Mouse (Mus musculus) CH12.LX (cell line): ENCODE results near the gene Gm10799. TPM values are rescaled to one million over a fixed set of nuclear protein-coding genes. Genes with fewer than 3 reads are reported as not detected.

Source experiments
- DNase-seq: peaks from one replicate; pipeline ENCODE4 v3.0.0-alpha.2; 2013; ENCODE audit errors: extremely low read depth
- H3K27ac ChIP-seq: 2 replicates; pipeline ENCODE4 v1.5.1; 2012; ENCODE audit warnings: low read depth, mild to moderate bottlenecking, control low read depth, moderate library complexity; ENCODE audit not compliant: insufficient read depth
- H3K27me3 ChIP-seq: replicated peaks from 2 replicates; pipeline ENCODE3; 2012; ENCODE audit warnings: inconsistent platforms
- H3K36me3 ChIP-seq, 2 experiments: replicated peaks in 1 of 2; 2 replicates each; pipeline versions ENCODE3 to v1.6.1; 2012; ENCODE audit warnings: inconsistent platforms in 1 of 2, low read length in 1 of 2, mild to moderate bottlenecking in 1 of 2, mixed read lengths in 1 of 2, moderate library complexity in 1 of 2; ENCODE audit not compliant: control insufficient read depth in 1 of 2, insufficient read depth in 1 of 2
- H3K4me1 ChIP-seq, 2 experiments: 2 replicates each; pipeline ENCODE4 v1.6.1; 2012; ENCODE audit warnings: inconsistent platforms in 1 of 2, moderate library complexity in 1 of 2; ENCODE audit not compliant: insufficient read depth in 2 of 2, control insufficient read depth in 1 of 2
- H3K4me2 ChIP-seq: 2 replicates; pipeline ENCODE4 v1.6.1; 2012; ENCODE audit warnings: low read depth, mild to moderate bottlenecking, control low read depth; ENCODE audit not compliant: poor library complexity, insufficient read depth, severe bottlenecking
- H3K4me3 ChIP-seq, 3 experiments: fragments of 150-350 bp in 1 of 3; sonication (generic) in 1 of 3; replicated peaks in 1 of 3; 2 replicates each; pipeline versions ENCODE3 to v1.5.1; 2011 to 2012; ENCODE audit warnings: low read depth in 2 of 3, low read length in 2 of 3, mild to moderate bottlenecking in 2 of 3, moderate library complexity in 2 of 3, control low read depth in 1 of 3, improper control_type of control experiment in 1 of 3, inconsistent platforms in 1 of 3, mixed read lengths in 1 of 3; ENCODE audit not compliant: poor library complexity in 1 of 3
- H3K79me2 ChIP-seq: replicated peaks from 2 replicates; pipeline ENCODE4 v1.6.1; 2012; ENCODE audit warnings: mild to moderate bottlenecking, moderate library complexity; ENCODE audit not compliant: control insufficient read depth, poor library complexity, insufficient read depth, severe bottlenecking; ENCODE audit errors: extremely low read depth
- H3K9ac ChIP-seq: 2 replicates; pipeline ENCODE4 v1.6.1; 2012; ENCODE audit warnings: low read depth, mild to moderate bottlenecking, control low read depth, moderate library complexity; ENCODE audit not compliant: insufficient read depth
- H3K9me3 ChIP-seq: replicated peaks from 2 replicates; pipeline ENCODE3; 2012; ENCODE audit warnings: low read length, inconsistent platforms, mixed read lengths
- BHLHE40 ChIP-seq: IDR thresholded peaks from 2 replicates; pipeline ENCODE4 v1.6.1; 2011; ENCODE audit warnings: mild to moderate bottlenecking, low read depth, low read length, improper control_type of control experiment
- CHD1 ChIP-seq: IDR thresholded peaks from 2 replicates; pipeline ENCODE4 v1.6.1; 2012; ENCODE audit warnings: low read depth, low read length, improper control_type of control experiment, inconsistent platforms
- E2F4 ChIP-seq: IDR thresholded peaks from 2 replicates; pipeline ENCODE4 v1.6.1; 2011; ENCODE audit warnings: low read depth, low read length, improper control_type of control experiment; ENCODE audit not compliant: insufficient replicate concordance
- ELF1 ChIP-seq: IDR thresholded peaks from 2 replicates; pipeline ENCODE4 v1.6.1; 2014; ENCODE audit warnings: low read depth, mild to moderate bottlenecking, inconsistent platforms, low read length, improper control_type of control experiment
- EP300 ChIP-seq: IDR thresholded peaks from 2 replicates; pipeline ENCODE4 v1.6.1; 2011; ENCODE audit warnings: low read length, improper control_type of control experiment
- HCFC1 ChIP-seq: IDR thresholded peaks from 2 replicates; pipeline ENCODE4 v1.6.1; 2012; ENCODE audit warnings: low read depth, mild to moderate bottlenecking, inconsistent platforms, low read length, improper control_type of control experiment
- IRF4 ChIP-seq: IDR thresholded peaks from 2 replicates; pipeline ENCODE4 v1.6.1; 2014; ENCODE audit warnings: low read depth, mild to moderate bottlenecking, inconsistent platforms, low read length, improper control_type of control experiment
- JUND ChIP-seq: conservative IDR thresholded peaks from 2 replicates; pipeline ENCODE4 v1.6.1; 2011; ENCODE audit warnings: low read depth, low read length, improper control_type of control experiment
- KAT2A ChIP-seq: IDR thresholded peaks from 2 replicates; pipeline ENCODE4 v1.6.1; 2012; ENCODE audit warnings: low read length, improper control_type of control experiment, inconsistent platforms; ENCODE audit not compliant: insufficient replicate concordance
- MAX ChIP-seq: IDR thresholded peaks from 2 replicates; pipeline ENCODE4 v1.6.1; 2011; ENCODE audit warnings: low read length, improper control_type of control experiment
- MAZ ChIP-seq: IDR thresholded peaks from 2 replicates; pipeline ENCODE4 v1.6.1; 2012; ENCODE audit warnings: low read depth, mild to moderate bottlenecking, inconsistent platforms, low read length, improper control_type of control experiment, moderate library complexity
- MEF2A ChIP-seq: IDR thresholded peaks from 2 replicates; pipeline ENCODE4 v1.6.1; 2014; ENCODE audit warnings: low read depth, mild to moderate bottlenecking, inconsistent platforms, low read length, improper control_type of control experiment, borderline replicate concordance
- MXI1 ChIP-seq: IDR thresholded peaks from 2 replicates; pipeline ENCODE4 v1.6.1; 2011; ENCODE audit warnings: mild to moderate bottlenecking, low read depth, low read length, improper control_type of control experiment
- MYC ChIP-seq: IDR thresholded peaks from 2 replicates; pipeline ENCODE4 v1.6.1; 2011; ENCODE audit warnings: low read depth, mild to moderate bottlenecking, improper control_type of control experiment, low read length
- NELFE ChIP-seq: IDR thresholded peaks from 2 replicates; pipeline ENCODE4 v1.6.1; 2011; ENCODE audit warnings: low read depth, low read length, improper control_type of control experiment
- PAX5 ChIP-seq: IDR thresholded peaks from 2 replicates; pipeline ENCODE4 v1.6.1; 2012; ENCODE audit warnings: low read length, inconsistent platforms, mixed read lengths
- RAD21 ChIP-seq: IDR thresholded peaks from 2 replicates; pipeline ENCODE4 v1.6.1; 2011; ENCODE audit warnings: low read depth, mild to moderate bottlenecking, low read length, improper control_type of control experiment, moderate library complexity
- RCOR1 ChIP-seq: conservative IDR thresholded peaks from 2 replicates; pipeline ENCODE4 v1.6.1; 2012; ENCODE audit warnings: low read depth, mild to moderate bottlenecking, inconsistent platforms, low read length, improper control_type of control experiment
- SMC3 ChIP-seq: IDR thresholded peaks from 2 replicates; pipeline ENCODE4 v1.6.1; 2011; ENCODE audit warnings: low read depth, low read length, improper control_type of control experiment
- TBP ChIP-seq: conservative IDR thresholded peaks from 2 replicates; pipeline ENCODE4 v1.6.1; 2011; ENCODE audit warnings: low read depth, low read length, improper control_type of control experiment
- UBTF ChIP-seq: IDR thresholded peaks from 2 replicates; pipeline ENCODE4 v1.6.1; 2012; ENCODE audit warnings: low read depth, mild to moderate bottlenecking, inconsistent platforms, low read length, improper control_type of control experiment, moderate library complexity
- USF1 ChIP-seq: IDR thresholded peaks from 2 replicates; pipeline ENCODE4 v1.6.1; 2014; ENCODE audit warnings: low read depth, mild to moderate bottlenecking, inconsistent platforms, low read length, improper control_type of control experiment
- USF2 ChIP-seq: conservative IDR thresholded peaks from 2 replicates; pipeline ENCODE4 v1.6.1; 2011; ENCODE audit warnings: low read depth, low read length, improper control_type of control experiment
- ZC3H11A ChIP-seq: IDR thresholded peaks from 2 replicates; pipeline ENCODE4 v1.6.1; 2012; ENCODE audit warnings: low read depth, mild to moderate bottlenecking, inconsistent platforms, low read length, improper control_type of control experiment
- ZKSCAN1 ChIP-seq: IDR thresholded peaks from 2 replicates; pipeline ENCODE4 v1.6.1; 2012; ENCODE audit warnings: low read depth, inconsistent platforms, low read length, improper control_type of control experiment, borderline replicate concordance
- ZMIZ1 ChIP-seq: IDR thresholded peaks from 2 replicates; pipeline ENCODE4 v1.6.1; 2012; ENCODE audit warnings: low read depth, mild to moderate bottlenecking, inconsistent platforms, low read length, improper control_type of control experiment
- ZNF384 ChIP-seq: IDR thresholded peaks from 2 replicates; pipeline ENCODE4 v1.6.1; 2012; ENCODE audit warnings: low read depth, low read length, improper control_type of control experiment, inconsistent platforms
- dilution Hi-C: fragments of 300-500 bp; cut with MboI; formaldehyde crosslinking; loops from 2 replicates; pipeline ENCODE4 v1.14.3; 2020; ENCODE audit warnings: low sequenced_read_pairs; ENCODE audit not compliant: extremely low pct_unique_long_range_greater_than_20kb, extremely low pct_ligation_motif_present
- in situ Hi-C: fragments of 300-500 bp; cut with MboI; formaldehyde crosslinking; loops from 3 replicates; pipeline ENCODE4 v1.14.3; 2019; ENCODE audit warnings: low sequenced_read_pairs, low pct_ligation_motif_present, low pct_unique_long_range_greater_than_20kb, mixed read lengths
- polyA plus RNA-seq: library from polyadenylated mRNA; unstranded; fragments of >175 nt; gene quantifications from 2 replicates; pipeline ENCODE4 v1.2.1, GENCODE M21; 2012; ENCODE audit warnings: low read depth; ENCODE audit not compliant: insufficient read length
- total RNA-seq, 2 experiments: library from RNA; depleted of rRNA; stranded (reverse); fragments of 300-350 nt in 1 of 2; fragments of >200 nt in 1 of 2; gene quantifications; 2 replicates each; pipeline ENCODE4 v1.2.3; 2012 to 2014

The Gm10799 gene
- total and polyA plus RNA-seq, 3 experiments = not detected

DNA sequence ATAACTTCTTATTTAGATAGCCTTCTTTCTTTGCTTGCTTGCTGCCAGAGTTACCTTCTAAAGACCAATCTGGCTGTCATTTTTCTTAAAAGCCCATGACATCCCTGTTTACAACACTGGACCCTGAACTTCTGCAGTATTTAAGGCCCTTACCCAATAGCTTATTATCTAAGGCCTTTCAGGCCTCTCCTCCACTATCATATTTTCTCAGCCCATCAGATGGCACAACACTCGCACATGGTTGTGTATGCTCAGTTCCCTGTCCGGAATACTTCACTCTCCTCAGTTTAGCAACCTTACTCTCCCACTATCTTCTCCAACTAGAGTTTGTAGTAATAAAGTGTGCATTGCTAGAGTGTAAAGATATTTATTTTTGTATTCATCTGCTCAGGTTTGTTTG, 39.3 kb downstream of the Gm10799 start (continued):
- TF ChIP-seq USF2 (no peak), CHD1 (no peak)

DNA sequence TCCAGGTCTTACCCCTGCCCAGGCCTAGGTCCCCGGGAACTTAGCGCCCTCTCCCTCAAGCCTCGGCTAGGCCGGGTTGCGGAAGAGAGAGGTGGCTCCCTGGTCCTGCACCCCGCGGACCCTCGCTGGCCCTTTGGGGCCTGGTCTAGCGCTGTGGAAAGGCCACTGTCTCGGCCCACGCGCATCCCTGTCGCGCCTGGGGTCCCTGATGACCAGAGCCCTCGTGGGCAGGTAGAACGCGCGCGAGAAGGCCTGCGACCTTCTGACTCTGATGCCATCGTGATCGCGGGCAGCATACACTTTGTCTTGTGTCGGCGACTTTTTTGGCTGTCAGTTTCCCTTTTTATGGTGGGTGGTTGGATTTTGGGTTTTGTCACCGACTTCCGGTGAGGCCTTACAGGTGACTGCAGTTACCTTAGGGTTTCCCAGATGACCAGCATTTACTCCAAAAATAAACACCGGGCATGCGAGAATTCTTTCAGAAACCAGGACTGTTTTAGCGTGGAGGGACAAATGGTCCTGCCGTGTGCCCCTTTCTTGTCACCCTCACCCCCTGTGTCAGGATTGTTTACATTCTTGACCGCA, 40.1 kb downstream of the Gm10799 start, which contains the start of gene 4931422A03Rik:
4931422A03Rik (minus strand) TSS at position 223 of the 585 bp plus-strand sequence.
- H3K27ac ChIP-seq = peak within 1 kb of the TSS; percentile 25; the same call in 1 of the 2 replicates
- in situ Hi-C loops = loop anchor here (25.0 kb wide), 1 partner anchor 559 kb away; the partner anchor contains the start of gene Cstf3
- no peak for TF ChIP-seq TBP
- no peak for TF ChIP-seq EP300
- TF ChIP-seq ZNF384 = no peak
- no peak for TF ChIP-seq ZKSCAN1
- TF ChIP-seq BHLHE40 = 0 out of 2 replicates have a peak, but pooled peaks have one; percentile 15
- 0 out of 2 replicates have a peak, but pooled peaks have one; percentile 7 for TF ChIP-seq MXI1
- no peak for TF ChIP-seq SMC3
- TF ChIP-seq MAX = no peak
- no peak for TF ChIP-seq ZMIZ1
- TF ChIP-seq UBTF = no peak
- TF ChIP-seq ZC3H11A = no peak

DNA sequence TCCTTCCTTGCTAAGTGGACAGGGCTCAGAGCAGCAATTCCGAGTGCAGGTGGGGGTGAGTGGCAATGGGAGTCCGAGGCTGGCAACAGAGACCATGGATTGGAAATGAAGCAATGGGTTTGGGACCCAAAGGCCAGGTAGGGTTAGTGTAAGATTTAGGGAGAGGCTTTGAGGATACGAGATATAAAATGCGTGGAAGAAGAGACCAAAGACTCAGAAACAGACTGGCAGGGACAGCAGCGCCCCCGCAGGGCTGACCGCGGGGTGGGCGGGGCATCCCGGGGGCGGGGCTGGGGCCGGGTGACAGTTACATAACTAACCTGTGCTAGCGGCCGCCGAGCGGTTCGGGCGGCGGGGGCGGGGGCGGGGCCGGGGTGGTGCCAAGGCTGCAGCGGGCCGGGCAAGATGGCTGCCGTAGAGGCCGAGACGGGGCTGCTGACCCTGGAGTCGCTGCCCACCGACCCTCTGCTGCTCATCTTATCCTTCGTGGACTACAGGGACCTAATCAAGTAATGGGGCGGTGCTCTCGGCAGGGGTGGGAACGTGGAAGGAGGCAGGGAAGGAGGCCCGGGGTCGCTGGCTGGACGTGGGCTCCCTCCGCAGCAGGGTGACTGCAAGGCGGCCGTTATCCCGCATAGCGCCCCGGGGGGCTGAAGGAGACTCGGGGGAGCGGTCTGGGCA, 40.8 kb downstream of the Gm10799 start, which contains the start of gene Fbxo3:
Fbxo3 (plus strand) TSS at position 264 of the 681 bp plus-strand sequence.
- in situ Hi-C loops = loop anchor here (25.0 kb wide), 1 partner anchor 560 kb away; the partner anchor contains the start of gene Cstf3
- TF ChIP-seq RAD21 (no peak; the same call in none of the 2 replicates), MYC (no peak), JUND (no peak), E2F4 (no peak), EP300 (no peak), MAZ (peak; percentile 61; the same call in 1 of the 2 replicates), USF2 (no peak), RCOR1 (no peak), USF1 (no peak), HCFC1 (no peak), BHLHE40 (0 out of 2 replicates have a peak, but pooled peaks have one; percentile 7), MXI1 (0 out of 2 replicates have a peak, but pooled peaks have one; percentile 24), KAT2A (no peak), SMC3 (no peak), MEF2A (no peak), ZNF384 (no peak), ELF1 (no peak), IRF4 (0 out of 2 replicates have a peak, but pooled peaks have one; percentile 15), NELFE (peak; percentile 42; the same call in 1 of the 2 replicates), PAX5 (no peak)

More for the DNA sequence above, 40.1 kb downstream of the Gm10799 start, which contains the start of gene 4931422A03Rik:
- dilution Hi-C loops = no loop called here
- Histone ChIP-seq H3K27me3 (peaks cover 3% of the 10 kb centered on the region), H3K9me3 (peaks cover 3% of the 10 kb centered on the region), H3K4me3 (peak within 1 kb of the TSS; percentile 95 to 99 (median 99)), H3K9ac (peak within 1 kb of the TSS; percentile 82), H3K4me1 (peaks cover 3 to 30% of the 10 kb centered on the region in 2 experiments; a peak in 2 of 4 replicates), H3K79me2 (peaks cover 14% of the 10 kb centered on the region), H3K4me2 (peak within 1 kb of the TSS; percentile 99), H3K36me3 (peaks cover 4 to 21% of the 10 kb centered on the region in 2 experiments)
- peak; percentile 29 for DNase-seq

More for the DNA sequence above, 40.8 kb downstream of the Gm10799 start, which contains the start of gene Fbxo3:
- Histone ChIP-seq H3K36me3 (peaks cover 4 to 15% of the 10 kb centered on the region in 2 experiments), H3K4me2 (peak within 1 kb of the TSS; percentile 99), H3K27ac (peak within 1 kb of the TSS; percentile 25; the same call in 1 of the 2 replicates), H3K27me3 (peaks cover 3% of the 10 kb centered on the region), H3K4me1 (peaks cover 3 to 33% of the 10 kb centered on the region in 2 experiments; a peak in 2 of 4 replicates), H3K4me3 (peak within 1 kb of the TSS; percentile 95 to 99 (median 99)), H3K9ac (peak within 1 kb of the TSS; percentile 82), H3K79me2 (peaks cover 14% of the 10 kb centered on the region), H3K9me3 (peaks cover 3% of the 10 kb centered on the region)
- dilution Hi-C loops = no loop called here
- DNase-seq = peak; percentile 71
